Mouse (Mus musculus) bone marrow macrophage, adult 2 months (primary cell): ENCODE measurements around the gene Ctf1.

Source experiments
- CTCF ChIP-seq: IDR thresholded peaks from 2 replicates; pipeline ENCODE4 v1.5.1; 2012; ENCODE audit warnings: low read depth, mild to moderate bottlenecking, low read length, moderate library complexity
- POLR2A ChIP-seq: IDR thresholded peaks from 2 replicates; pipeline ENCODE4 v1.6.1; 2012; ENCODE audit warnings: mild to moderate bottlenecking, low read depth, low read length, borderline replicate concordance

GRCm38 (mm10) chr7:127704598-127704997 lies 7.9 kb upstream of the Ctf1 start:
- TF ChIP-seq CTCF (no peak), POLR2A (no peak)
